Mouse (Mus musculus): ENCODE data around the gene Cdk6.
"Not testable (repeated sequence)": the region's sequence is repeated elsewhere in the genome, so short reads cannot be mapped to it uniquely, and the experiment has no call there.

- TF ChIP-seq POLR2A (IDR thresholded peaks at IDR 0.05; ENCODE audit: insufficient read length, low read depth); REST (IDR thresholded peaks at IDR 0.05; ENCODE audit: insufficient read depth, insufficient read length); MYOD1 (IDR thresholded peaks at IDR 0.05; ENCODE audit: control insufficient read depth in 1 of 3, insufficient read length in 2 of 3, low read depth in 2 of 3); USF1 (IDR thresholded peaks at IDR 0.05; ENCODE audit: low read depth); CEBPB (IDR thresholded peaks at IDR 0.05; ENCODE audit: insufficient read depth, poor library complexity, severe bottlenecking); MAX (IDR thresholded peaks at IDR 0.05; ENCODE audit: low read depth): not testable (repeated sequence)
These were observed 23.6 kb upstream of the Cdk6 start for GRCm38 (mm10) chr5:3317724-3318123.

Measured in myocyte (in vitro differentiated cells).